Mouse (Mus musculus): ENCODE data around the gene Map3k7cl. TPM values are rescaled to one million over a fixed set of nuclear protein-coding genes. Genes with fewer than 3 reads are reported as not detected.

Map3k7cl gene
- not detected in 2 replicates for total RNA-seq (2012; rRNA removed)

DNA sequence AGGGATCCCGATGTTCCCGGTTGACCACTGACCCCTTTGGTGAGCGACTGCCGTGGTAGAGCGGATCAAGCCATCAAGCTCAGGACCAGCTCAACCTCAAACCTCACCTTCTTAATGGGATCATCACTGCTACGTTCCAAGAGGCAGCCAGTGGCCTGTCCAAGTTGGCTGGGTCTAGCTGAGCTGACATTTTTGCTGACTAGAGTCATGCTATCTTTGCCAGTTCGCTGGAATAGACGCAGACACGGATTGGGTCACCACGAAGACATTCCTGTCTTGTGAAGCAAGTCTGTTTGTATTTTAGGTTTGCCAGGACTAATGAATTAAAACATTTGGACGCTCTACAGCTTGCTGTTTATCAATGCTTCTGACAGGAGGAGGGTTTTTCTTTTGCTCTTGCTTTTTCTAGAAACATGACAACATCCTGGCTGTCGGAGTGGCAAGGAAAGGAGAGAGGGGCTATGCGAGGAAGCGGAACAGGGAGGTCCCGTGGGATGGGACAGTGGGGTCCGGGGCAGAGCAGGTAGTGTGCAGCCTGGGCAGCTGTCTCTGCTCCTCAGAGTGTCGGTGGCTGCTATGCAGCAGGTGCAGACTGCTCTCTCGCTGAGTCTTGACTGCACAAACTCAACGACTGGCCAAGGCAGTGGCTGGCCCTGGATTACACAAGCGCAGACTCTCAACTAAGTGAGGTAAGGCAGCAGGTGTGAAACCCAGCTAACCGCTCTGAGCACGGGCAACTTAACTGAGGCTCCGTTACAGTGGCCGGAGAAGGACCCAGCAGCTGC is at the start of gene Map3k7cl:
Gene Map3k7cl (plus strand): TSS at position 424 of the 785 bp plus-strand sequence.
- in situ Hi-C loops (cut with MboI; ENCODE audit: low sequenced_read_pairs in 2 of 2, unreplicated experiment in 2 of 2), result no loop called here
- Histone ChIP-seq H3K4me3 (ENCODE audit: insufficient read depth in 1 of 2, low read depth in 1 of 2, low read length in 2 of 2, poor library complexity in 1 of 2, severe bottlenecking in 1 of 2) (no peak within 1 kb of the TSS), H3K9ac (ENCODE audit: insufficient read depth, low read depth, low read length, poor library complexity, severe bottlenecking) (no peak within 1 kb of the TSS), H3K36me3 (ENCODE audit: control insufficient read depth, insufficient read depth, low read length, poor library complexity, severe bottlenecking) (no peaks in the 10 kb centered on the region), H3K27ac (ENCODE audit: insufficient read depth, low read depth, low read length, poor library complexity, severe bottlenecking) (no peak within 1 kb of the TSS), H3K4me1 (ENCODE audit: control insufficient read depth in 2 of 2, insufficient read depth in 2 of 2, low read length in 2 of 2, poor library complexity in 1 of 2) (no peaks in the 10 kb centered on the region), H3K9me3 (ENCODE audit: control insufficient read depth, insufficient read depth, low read depth, low read length) (no peaks in the 10 kb centered on the region)
- no peak for TF ChIP-seq MAFK (IDR thresholded peaks at IDR 0.05; ENCODE audit: insufficient read depth, low read depth, low read length)
- no peak for TF ChIP-seq HCFC1 (IDR thresholded peaks at IDR 0.05; ENCODE audit: borderline replicate concordance, insufficient read depth, low read length)
- TF ChIP-seq ZC3H11A (IDR thresholded peaks at IDR 0.05; ENCODE audit: borderline replicate concordance, low read depth, low read length), result no peak
- TF ChIP-seq CHD2 (IDR thresholded peaks at IDR 0.05; ENCODE audit: low read depth, low read length), result no peak
- DNase-seq (ENCODE audit: low read depth, low spot score), result no peak

DNA sequence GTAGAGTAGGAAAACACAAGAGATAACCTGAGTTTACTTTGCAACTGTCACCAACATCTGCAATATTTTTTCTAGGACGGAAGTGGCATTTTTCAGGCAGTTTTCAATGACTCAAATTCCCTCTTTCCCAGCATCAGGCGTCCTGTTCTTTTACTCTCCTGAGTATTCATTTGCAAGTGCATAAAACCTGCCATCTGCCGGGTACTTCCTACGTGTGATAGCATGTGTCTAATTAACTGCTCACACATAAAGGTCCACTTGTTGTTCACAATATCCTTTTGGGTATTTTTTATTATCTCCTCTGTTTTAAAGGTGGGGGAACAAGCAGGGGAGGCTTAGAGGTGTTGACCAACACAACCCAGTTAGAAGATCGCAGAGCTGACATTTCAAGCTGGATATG is 41.4 kb upstream of the Map3k7cl start:
- Histone ChIP-seq H3K36me3 (ENCODE audit: control insufficient read depth, insufficient read depth, low read length, poor library complexity, severe bottlenecking) (no peaks in the 10 kb centered on the region), H3K27ac (ENCODE audit: insufficient read depth, low read depth, low read length, poor library complexity, severe bottlenecking) (no peak overlapping the region), H3K4me3 (ENCODE audit: insufficient read depth in 1 of 2, low read depth in 1 of 2, low read length in 2 of 2, poor library complexity in 1 of 2, severe bottlenecking in 1 of 2) (no peak overlapping the region), H3K4me1 (ENCODE audit: control insufficient read depth in 2 of 2, insufficient read depth in 2 of 2, low read length in 2 of 2, poor library complexity in 1 of 2) (no peaks in the 10 kb centered on the region), H3K9ac (ENCODE audit: insufficient read depth, low read depth, low read length, poor library complexity, severe bottlenecking) (no peak overlapping the region), H3K9me3 (ENCODE audit: control insufficient read depth, insufficient read depth, low read depth, low read length) (no peaks in the 10 kb centered on the region)
- TF ChIP-seq ZC3H11A (IDR thresholded peaks at IDR 0.05; ENCODE audit: borderline replicate concordance, low read depth, low read length) (no peak), ZNF384 (IDR thresholded peaks at IDR 0.05; ENCODE audit: low read depth, low read length) (no peak)
- DNase-seq (ENCODE audit: low read depth, low spot score), result no peak
- in situ Hi-C loops (cut with MboI; ENCODE audit: low sequenced_read_pairs in 2 of 2, unreplicated experiment in 2 of 2), result loop anchor here (10.0 to 25.0 kb wide), 2 partner anchors 243 to 251 kb away; no protein-coding TSS in a partner anchor

DNA sequence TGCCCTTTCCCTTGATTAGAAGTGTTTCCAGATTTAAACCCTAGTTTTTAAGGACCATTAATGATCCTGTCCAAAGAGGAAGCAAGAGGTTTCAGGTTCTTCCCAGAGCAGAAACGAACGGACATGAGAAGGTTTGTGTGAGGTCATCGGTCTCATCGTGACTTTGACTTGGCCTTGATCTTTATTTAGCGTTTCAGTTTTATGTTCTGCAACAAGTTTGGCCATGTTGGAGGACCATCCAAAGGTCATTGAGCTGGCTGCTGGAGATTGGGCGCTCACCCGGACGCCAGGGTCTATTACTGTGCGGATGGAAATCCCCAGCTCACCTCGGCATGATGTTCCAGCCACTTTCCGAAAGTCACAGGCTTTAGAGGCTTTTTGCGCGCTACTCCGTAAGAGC is 40.8 kb upstream of the Map3k7cl start:
- H3K36me3 ChIP-seq (ENCODE audit: control insufficient read depth, insufficient read depth, low read length, poor library complexity, severe bottlenecking), result no peaks in the 10 kb centered on the region
- no peak overlapping the region for H3K9ac ChIP-seq (ENCODE audit: insufficient read depth, low read depth, low read length, poor library complexity, severe bottlenecking)
- H3K9me3 ChIP-seq (ENCODE audit: control insufficient read depth, insufficient read depth, low read depth, low read length), result no peaks in the 10 kb centered on the region
- no peak for DNase-seq (ENCODE audit: low read depth, low spot score)
- in situ Hi-C loops (cut with MboI; ENCODE audit: low sequenced_read_pairs in 2 of 2, unreplicated experiment in 2 of 2), result loop anchor here (10.0 to 25.0 kb wide), 2 partner anchors 242 to 250 kb away; no protein-coding TSS in a partner anchor
- no peak overlapping the region for H3K4me3 ChIP-seq (ENCODE audit: insufficient read depth in 1 of 2, low read depth in 1 of 2, low read length in 2 of 2, poor library complexity in 1 of 2, severe bottlenecking in 1 of 2)
- TF ChIP-seq ZNF384 (IDR thresholded peaks at IDR 0.05; ENCODE audit: low read depth, low read length) (no peak), CHD2 (IDR thresholded peaks at IDR 0.05; ENCODE audit: low read depth, low read length) (no peak), MAFK (IDR thresholded peaks at IDR 0.05; ENCODE audit: insufficient read depth, low read depth, low read length) (no peak), HCFC1 (IDR thresholded peaks at IDR 0.05; ENCODE audit: borderline replicate concordance, insufficient read depth, low read length) (no peak), ZC3H11A (IDR thresholded peaks at IDR 0.05; ENCODE audit: borderline replicate concordance, low read depth, low read length) (no peak)
- no peak overlapping the region for H3K27ac ChIP-seq (ENCODE audit: insufficient read depth, low read depth, low read length, poor library complexity, severe bottlenecking)
- H3K4me1 ChIP-seq (ENCODE audit: control insufficient read depth in 2 of 2, insufficient read depth in 2 of 2, low read length in 2 of 2, poor library complexity in 1 of 2), result no peaks in the 10 kb centered on the region

DNA sequence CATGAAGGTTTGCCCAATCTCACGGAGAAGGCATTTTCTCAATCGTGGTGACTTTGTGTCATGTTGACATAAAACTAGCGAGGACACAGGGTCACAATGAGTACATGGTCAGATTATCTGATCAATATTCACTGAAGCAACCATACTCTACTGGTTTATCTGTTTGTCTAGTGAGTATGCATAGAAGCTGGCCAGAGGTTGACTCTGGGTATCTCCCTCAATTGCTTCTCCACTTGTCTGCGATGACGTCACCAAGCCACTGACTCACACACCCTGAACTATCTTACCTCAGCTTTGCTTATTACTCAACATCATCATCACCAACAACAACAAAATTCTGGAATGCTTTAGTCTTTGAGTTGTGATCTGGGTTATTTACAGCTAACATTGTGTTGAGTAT is 28.9 kb upstream of the Map3k7cl start:
- Histone ChIP-seq H3K4me1 (ENCODE audit: control insufficient read depth in 2 of 2, insufficient read depth in 2 of 2, low read length in 2 of 2, poor library complexity in 1 of 2) (no peaks in the 10 kb centered on the region), H3K9me3 (ENCODE audit: control insufficient read depth, insufficient read depth, low read depth, low read length) (no peaks in the 10 kb centered on the region), H3K4me3 (ENCODE audit: insufficient read depth in 1 of 2, low read depth in 1 of 2, low read length in 2 of 2, poor library complexity in 1 of 2, severe bottlenecking in 1 of 2) (no peak overlapping the region), H3K36me3 (ENCODE audit: control insufficient read depth, insufficient read depth, low read length, poor library complexity, severe bottlenecking) (no peaks in the 10 kb centered on the region), H3K9ac (ENCODE audit: insufficient read depth, low read depth, low read length, poor library complexity, severe bottlenecking) (no peak overlapping the region), H3K27ac (ENCODE audit: insufficient read depth, low read depth, low read length, poor library complexity, severe bottlenecking) (no peak overlapping the region)
- in situ Hi-C loops (cut with MboI; ENCODE audit: low sequenced_read_pairs in 2 of 2, unreplicated experiment in 2 of 2), result loop anchor here in 1 of 2 experiments (25.0 kb wide), 1 partner anchor 238 kb away; no protein-coding TSS in a partner anchor
- no peak for DNase-seq (ENCODE audit: low read depth, low spot score)
- TF ChIP-seq ZNF384 (IDR thresholded peaks at IDR 0.05; ENCODE audit: low read depth, low read length) (no peak), ZC3H11A (IDR thresholded peaks at IDR 0.05; ENCODE audit: borderline replicate concordance, low read depth, low read length) (no peak), HCFC1 (IDR thresholded peaks at IDR 0.05; ENCODE audit: borderline replicate concordance, insufficient read depth, low read length) (no peak), CHD2 (IDR thresholded peaks at IDR 0.05; ENCODE audit: low read depth, low read length) (no peak), MAFK (IDR thresholded peaks at IDR 0.05; ENCODE audit: insufficient read depth, low read depth, low read length) (no peak)

Data from ES-E14 (cell line).